Mouse (Mus musculus) CH12.LX (cell line): ENCODE measurements around the gene Kdm1a. TPM values are rescaled to one million over a fixed set of nuclear protein-coding genes. Genes with fewer than 3 reads are reported as not detected.

Source experiments
- DNase-seq: peaks from one replicate; pipeline ENCODE4 v3.0.0-alpha.2; 2013; ENCODE audit errors: extremely low read depth
- H3K27ac ChIP-seq: 2 replicates; pipeline ENCODE4 v1.5.1; 2012; ENCODE audit warnings: low read depth, mild to moderate bottlenecking, control low read depth, moderate library complexity; ENCODE audit not compliant: insufficient read depth
- H3K27me3 ChIP-seq: replicated peaks from 2 replicates; pipeline ENCODE3; 2012; ENCODE audit warnings: inconsistent platforms
- H3K36me3 ChIP-seq, 2 experiments: replicated peaks in 1 of 2; 2 replicates each; pipeline versions ENCODE3 to v1.6.1; 2012; ENCODE audit warnings: inconsistent platforms in 1 of 2, low read length in 1 of 2, mild to moderate bottlenecking in 1 of 2, mixed read lengths in 1 of 2, moderate library complexity in 1 of 2; ENCODE audit not compliant: control insufficient read depth in 1 of 2, insufficient read depth in 1 of 2
- H3K4me1 ChIP-seq, 2 experiments: 2 replicates each; pipeline ENCODE4 v1.6.1; 2012; ENCODE audit warnings: inconsistent platforms in 1 of 2, moderate library complexity in 1 of 2; ENCODE audit not compliant: insufficient read depth in 2 of 2, control insufficient read depth in 1 of 2
- H3K4me2 ChIP-seq: 2 replicates; pipeline ENCODE4 v1.6.1; 2012; ENCODE audit warnings: low read depth, mild to moderate bottlenecking, control low read depth; ENCODE audit not compliant: poor library complexity, insufficient read depth, severe bottlenecking
- H3K4me3 ChIP-seq, 3 experiments: fragments of 150-350 bp in 1 of 3; sonication (generic) in 1 of 3; replicated peaks in 1 of 3; 2 replicates each; pipeline versions ENCODE3 to v1.5.1; 2011 to 2012; ENCODE audit warnings: low read depth in 2 of 3, low read length in 2 of 3, mild to moderate bottlenecking in 2 of 3, moderate library complexity in 2 of 3, control low read depth in 1 of 3, improper control_type of control experiment in 1 of 3, inconsistent platforms in 1 of 3, mixed read lengths in 1 of 3; ENCODE audit not compliant: poor library complexity in 1 of 3
- H3K79me2 ChIP-seq: replicated peaks from 2 replicates; pipeline ENCODE4 v1.6.1; 2012; ENCODE audit warnings: mild to moderate bottlenecking, moderate library complexity; ENCODE audit not compliant: control insufficient read depth, poor library complexity, insufficient read depth, severe bottlenecking; ENCODE audit errors: extremely low read depth
- H3K9ac ChIP-seq: 2 replicates; pipeline ENCODE4 v1.6.1; 2012; ENCODE audit warnings: low read depth, mild to moderate bottlenecking, control low read depth, moderate library complexity; ENCODE audit not compliant: insufficient read depth
- H3K9me3 ChIP-seq: replicated peaks from 2 replicates; pipeline ENCODE3; 2012; ENCODE audit warnings: low read length, inconsistent platforms, mixed read lengths
- BHLHE40 ChIP-seq: IDR thresholded peaks from 2 replicates; pipeline ENCODE4 v1.6.1; 2011; ENCODE audit warnings: mild to moderate bottlenecking, low read depth, low read length, improper control_type of control experiment
- CTCF ChIP-seq, 2 experiments: IDR thresholded peaks in 1 of 2; conservative IDR thresholded peaks in 1 of 2; 2 replicates each; pipeline ENCODE4 v1.5.1; 2011 to 2012; ENCODE audit warnings: low read depth in 2 of 2, low read length in 2 of 2, improper control_type of control experiment in 1 of 2, inconsistent platforms in 1 of 2, mild to moderate bottlenecking in 1 of 2, moderate library complexity in 1 of 2
- E2F4 ChIP-seq: IDR thresholded peaks from 2 replicates; pipeline ENCODE4 v1.6.1; 2011; ENCODE audit warnings: low read depth, low read length, improper control_type of control experiment; ENCODE audit not compliant: insufficient replicate concordance
- EP300 ChIP-seq: IDR thresholded peaks from 2 replicates; pipeline ENCODE4 v1.6.1; 2011; ENCODE audit warnings: low read length, improper control_type of control experiment
- ETS1 ChIP-seq: conservative IDR thresholded peaks from 2 replicates; pipeline ENCODE4 v1.6.1; 2012; ENCODE audit warnings: low read depth, mild to moderate bottlenecking, inconsistent platforms, low read length, improper control_type of control experiment, moderate library complexity
- GABPA ChIP-seq: IDR thresholded peaks from 2 replicates; pipeline ENCODE4 v1.6.1; 2012; ENCODE audit warnings: low read depth, low read length, improper control_type of control experiment, inconsistent platforms; ENCODE audit not compliant: insufficient replicate concordance
- HCFC1 ChIP-seq: IDR thresholded peaks from 2 replicates; pipeline ENCODE4 v1.6.1; 2012; ENCODE audit warnings: low read depth, mild to moderate bottlenecking, inconsistent platforms, low read length, improper control_type of control experiment
- JUN ChIP-seq: IDR thresholded peaks from 2 replicates; pipeline ENCODE4 v1.6.1; 2011; ENCODE audit warnings: low read depth, mild to moderate bottlenecking, low read length, improper control_type of control experiment, moderate library complexity; ENCODE audit not compliant: insufficient read depth
- JUND ChIP-seq: conservative IDR thresholded peaks from 2 replicates; pipeline ENCODE4 v1.6.1; 2011; ENCODE audit warnings: low read depth, low read length, improper control_type of control experiment
- KAT2A ChIP-seq: IDR thresholded peaks from 2 replicates; pipeline ENCODE4 v1.6.1; 2012; ENCODE audit warnings: low read length, improper control_type of control experiment, inconsistent platforms; ENCODE audit not compliant: insufficient replicate concordance
- MAX ChIP-seq: IDR thresholded peaks from 2 replicates; pipeline ENCODE4 v1.6.1; 2011; ENCODE audit warnings: low read length, improper control_type of control experiment
- MEF2A ChIP-seq: IDR thresholded peaks from 2 replicates; pipeline ENCODE4 v1.6.1; 2014; ENCODE audit warnings: low read depth, mild to moderate bottlenecking, inconsistent platforms, low read length, improper control_type of control experiment, borderline replicate concordance
- MYC ChIP-seq: IDR thresholded peaks from 2 replicates; pipeline ENCODE4 v1.6.1; 2011; ENCODE audit warnings: low read depth, mild to moderate bottlenecking, improper control_type of control experiment, low read length
- NELFE ChIP-seq: IDR thresholded peaks from 2 replicates; pipeline ENCODE4 v1.6.1; 2011; ENCODE audit warnings: low read depth, low read length, improper control_type of control experiment
- POLR2A ChIP-seq: IDR thresholded peaks from 2 replicates; pipeline ENCODE4 v1.6.1; 2011; ENCODE audit warnings: low read depth, mild to moderate bottlenecking, improper control_type of control experiment, low read length
- RAD21 ChIP-seq: IDR thresholded peaks from 2 replicates; pipeline ENCODE4 v1.6.1; 2011; ENCODE audit warnings: low read depth, mild to moderate bottlenecking, low read length, improper control_type of control experiment, moderate library complexity
- RCOR1 ChIP-seq: conservative IDR thresholded peaks from 2 replicates; pipeline ENCODE4 v1.6.1; 2012; ENCODE audit warnings: low read depth, mild to moderate bottlenecking, inconsistent platforms, low read length, improper control_type of control experiment
- SIN3A ChIP-seq: IDR thresholded peaks from 2 replicates; pipeline ENCODE4 v1.6.1; 2012; ENCODE audit warnings: low read length, improper control_type of control experiment, inconsistent platforms
- SMC3 ChIP-seq: IDR thresholded peaks from 2 replicates; pipeline ENCODE4 v1.6.1; 2011; ENCODE audit warnings: low read depth, low read length, improper control_type of control experiment
- TBP ChIP-seq: conservative IDR thresholded peaks from 2 replicates; pipeline ENCODE4 v1.6.1; 2011; ENCODE audit warnings: low read depth, low read length, improper control_type of control experiment
- ZMIZ1 ChIP-seq: IDR thresholded peaks from 2 replicates; pipeline ENCODE4 v1.6.1; 2012; ENCODE audit warnings: low read depth, mild to moderate bottlenecking, inconsistent platforms, low read length, improper control_type of control experiment
- dilution Hi-C: fragments of 300-500 bp; cut with MboI; formaldehyde crosslinking; loops from 2 replicates; pipeline ENCODE4 v1.14.3; 2020; ENCODE audit warnings: low sequenced_read_pairs; ENCODE audit not compliant: extremely low pct_unique_long_range_greater_than_20kb, extremely low pct_ligation_motif_present
- in situ Hi-C: fragments of 300-500 bp; cut with MboI; formaldehyde crosslinking; loops from 3 replicates; pipeline ENCODE4 v1.14.3; 2019; ENCODE audit warnings: low sequenced_read_pairs, low pct_ligation_motif_present, low pct_unique_long_range_greater_than_20kb, mixed read lengths
- polyA plus RNA-seq: library from polyadenylated mRNA; unstranded; fragments of >175 nt; gene quantifications from 2 replicates; pipeline ENCODE4 v1.2.1, GENCODE M21; 2012; ENCODE audit warnings: low read depth; ENCODE audit not compliant: insufficient read length
- total RNA-seq, 2 experiments: library from RNA; depleted of rRNA; stranded (reverse); fragments of 300-350 nt in 1 of 2; fragments of >200 nt in 1 of 2; gene quantifications; 2 replicates each; pipeline ENCODE4 v1.2.3; 2012 to 2014

The Kdm1a gene
- total and polyA plus RNA-seq, 3 experiments, result 49.6 to 85.1 (median 69.4) TPM

- Histone ChIP-seq H3K27ac (no peak overlapping the region), H3K4me3 (no peak overlapping the region), H3K9ac (no peak overlapping the region), H3K4me1 (peaks cover 2 to 33% of the 10 kb centered on the region in 2 experiments), H3K27me3 (no peaks in the 10 kb centered on the region), H3K4me2 (no peak overlapping the region), H3K9me3 (no peaks in the 10 kb centered on the region), H3K79me2 (peaks cover 58% of the 10 kb centered on the region), H3K36me3 (peaks cover 2 to 43% of the 10 kb centered on the region in 2 experiments)
- in situ Hi-C loops (no loop called here), dilution Hi-C loops (no loop called here)
- TF ChIP-seq HCFC1, result no peak
- TF ChIP-seq TBP, result no peak
- TF ChIP-seq ZMIZ1, result no peak
- no peak for TF ChIP-seq GABPA
- no peak for TF ChIP-seq JUN
- no peak for TF ChIP-seq POLR2A
- TF ChIP-seq SMC3, result no peak
- DNase-seq, result no peak
Measured at GRCm38 (mm10) chr4:136595221-136595620, 7.3 kb downstream of the Kdm1a start.

GRCm38 (mm10) chr4:136594006-136594405, 8.5 kb downstream of the Kdm1a start:
- Histone ChIP-seq H3K27ac (no peak overlapping the region), H3K27me3 (no peaks in the 10 kb centered on the region), H3K36me3 (peaks cover 6 to 49% of the 10 kb centered on the region in 2 experiments), H3K4me3 (no peak overlapping the region), H3K9ac (no peak overlapping the region), H3K79me2 (peaks cover 53% of the 10 kb centered on the region), H3K4me1 (peaks cover 2 to 32% of the 10 kb centered on the region in 2 experiments), H3K9me3 (no peaks in the 10 kb centered on the region), H3K4me2 (no peak overlapping the region)
- TF ChIP-seq JUN (no peak), MEF2A (no peak), KAT2A (no peak), MAX (no peak), RAD21 (no peak), E2F4 (no peak)
- no peak for DNase-seq
- dilution Hi-C loops, result no loop called here
- in situ Hi-C loops, result no loop called here

DNA sequence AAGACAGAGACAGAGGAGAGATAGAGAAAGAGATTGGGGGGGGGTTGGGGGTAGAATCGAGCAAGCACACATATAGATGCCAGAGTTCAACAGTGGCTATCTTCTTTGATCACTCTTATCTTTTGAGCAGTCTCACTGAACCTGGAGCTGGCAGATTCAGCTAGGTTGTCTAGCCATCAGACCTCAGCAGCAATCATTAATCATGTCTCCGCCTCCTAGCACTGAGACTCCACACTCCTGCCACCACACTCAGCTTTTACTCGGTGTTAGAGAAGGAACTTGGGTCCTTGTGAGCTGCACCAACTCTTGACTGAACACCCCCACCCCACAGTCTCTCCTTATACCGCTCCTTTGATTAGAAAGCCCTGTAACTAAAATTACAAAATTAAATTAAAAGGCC, 10.4 kb downstream of the Kdm1a start:
- dilution Hi-C loops, result no loop called here
- DNase-seq, result no peak
- H3K79me2 ChIP-seq, result peaks cover 41% of the 10 kb centered on the region
- no peak overlapping the region for H3K27ac ChIP-seq
- peaks cover 2 to 33% of the 10 kb centered on the region in 2 experiments; a peak in 3 of 4 replicates for H3K4me1 ChIP-seq
- no peaks in the 10 kb centered on the region for H3K27me3 ChIP-seq
- H3K9ac ChIP-seq, result no peak overlapping the region
- no peak for TF ChIP-seq SIN3A
- TF ChIP-seq JUND, result no peak
- no peak for TF ChIP-seq ETS1
- TF ChIP-seq MAX, result no peak
- TF ChIP-seq EP300, result no peak
- no peak for TF ChIP-seq RCOR1
- no peak for TF ChIP-seq JUN
- no peak for TF ChIP-seq MEF2A
- no peak for TF ChIP-seq GABPA
- TF ChIP-seq ZMIZ1, result no peak
- TF ChIP-seq NELFE, result no peak
- TF ChIP-seq CTCF (conservative IDR thresholded peaks at IDR 0.05 in 1 of 2, IDR thresholded peaks at IDR 0.05 in 1 of 2; ENCODE audit: low read depth in 2 of 2, low read length in 2 of 2), result no peak
- TF ChIP-seq SMC3, result no peak
- no peak for TF ChIP-seq MYC
- no peak for TF ChIP-seq BHLHE40
- in situ Hi-C loops, result no loop called here
- no peak overlapping the region for H3K4me2 ChIP-seq
- H3K9me3 ChIP-seq, result no peaks in the 10 kb centered on the region
- no peak overlapping the region for H3K4me3 ChIP-seq
- H3K36me3 ChIP-seq, result peaks cover 6 to 55% of the 10 kb centered on the region in 2 experiments
